Mouse (Mus musculus) lung, postnatal 0 days (tissue): ENCODE measurements around the gene 3110018I06Rik.

Experiments used
- CTCF ChIP-seq: IDR thresholded peaks from 2 replicates; pipeline ENCODE4 v1.5.1; 2016; ENCODE audit warnings: antibody characterized with exemption, mild to moderate bottlenecking
- EP300 ChIP-seq: IDR thresholded peaks from 2 replicates; pipeline ENCODE4 v1.6.1; 2016; ENCODE audit warnings: antibody characterized with exemption, mild to moderate bottlenecking, control low read depth

DNA sequence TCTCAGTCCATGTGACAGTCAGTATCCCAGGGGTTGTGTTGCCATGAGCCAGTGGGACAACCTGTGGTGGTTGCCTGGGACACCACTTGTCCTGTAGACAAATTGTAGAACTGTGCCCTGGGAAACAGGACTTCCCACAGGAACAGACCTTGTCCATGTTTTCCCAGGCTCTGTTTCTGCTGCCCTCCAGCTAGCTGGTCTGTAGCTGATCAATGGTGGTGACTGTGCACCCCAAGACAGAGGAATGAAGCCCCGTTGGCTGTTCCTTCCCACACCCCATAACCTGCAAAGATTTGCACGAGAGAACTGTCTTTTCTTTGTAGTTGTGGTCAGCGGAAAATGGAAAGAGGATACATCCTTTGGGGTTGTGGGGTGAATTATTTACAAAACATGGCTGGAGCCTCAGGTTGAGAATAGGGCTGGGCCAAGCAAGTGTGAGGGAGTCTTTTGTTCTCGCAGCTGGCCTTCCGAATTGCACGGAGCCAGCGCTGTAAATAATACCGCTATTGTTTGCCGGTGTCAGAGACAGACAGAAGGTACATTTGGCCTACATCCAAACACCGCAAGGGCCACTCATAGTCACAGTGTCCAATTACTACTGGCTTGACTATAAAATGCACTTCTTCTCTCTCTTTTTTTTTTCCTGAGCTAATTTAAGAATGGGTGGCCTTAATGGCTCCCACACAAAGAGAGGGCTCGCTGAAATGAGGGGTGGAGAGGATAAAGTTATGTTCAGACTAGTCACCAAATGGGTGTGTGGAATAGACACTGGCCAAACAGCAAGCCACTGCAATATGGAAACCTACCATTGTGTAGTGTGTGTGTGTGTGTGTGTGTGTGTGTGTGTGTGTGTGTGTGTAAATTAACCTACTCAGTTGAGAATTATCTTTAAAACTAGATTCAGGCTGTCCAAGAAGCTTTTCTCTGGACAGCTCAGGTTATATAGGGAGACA lies 28.1 kb downstream of the 3110018I06Rik start:
- no peak for TF ChIP-seq CTCF
- TF ChIP-seq EP300 = no peak
